Mouse (Mus musculus) left cerebral cortex, adult 2 months (tissue): ENCODE measurements around the gene Rsrc1. TPM values are rescaled to one million over a fixed set of nuclear protein-coding genes. Genes with fewer than 3 reads are reported as not detected.

Experiments used
- DNase-seq, 2 experiments: peaks; one replicate each; pipeline ENCODE4 v3.0.0; 2021 to 2022; ENCODE audit warnings: low spot score in 2 of 2, mixed read lengths in 1 of 2; ENCODE audit errors: extremely low spot score in 1 of 2
- H3K27ac ChIP-seq: fragments of 200-600 bp; 2 replicates; pipeline ENCODE4 v1.8.1; 2022
- H3K4me3 ChIP-seq: fragments of 200-600 bp; 2 replicates; pipeline ENCODE4 v1.8.1; 2022
- CTCF ChIP-seq: fragments of 200-600 bp; IDR thresholded peaks from 2 replicates; pipeline ENCODE4 v1.8.1; 2022; ENCODE audit warnings: antibody characterized with exemption, mild to moderate bottlenecking, moderate library complexity
- intact Hi-C: fragments of 180-260 bp; cut with DNase I; formaldehyde crosslinking; loops from one replicate; pipeline ENCODE4 v1.15.1; 2025
- long read RNA-seq, 2 experiments: library from polyadenylated mRNA; stranded (forward); transcript quantifications; one replicate each; pipeline ENCODE4 v2.0.0; 2021; ENCODE audit warnings: borderline mapping rate in 2 of 2
- total RNA-seq, 2 experiments: library from RNA; stranded (reverse); gene quantifications; 2 replicates each; pipeline ENCODE4 v1.2.3; 2021

The Rsrc1 gene
- total RNA-seq: 10 to 100 TPM; 36.3 to 37.2 TPM
- long read RNA-seq, experiment 1, transcript Rsrc1-203 (10 exons, 3,224 nt): major isoform, 41 of 63 reads
- long read RNA-seq, experiment 1, partial matches to known transcripts: 4 of 63 reads
- long read RNA-seq, experiment 1, other reads (novel, unspliced or antisense): 15 of 63 reads
- long read RNA-seq, experiment 2, transcript Rsrc1-203 (10 exons, 3,224 nt): major isoform, 26 of 42 reads
- long read RNA-seq, experiment 2, partial matches to known transcripts: 1 of 42 reads
- long read RNA-seq, experiment 2, other reads (novel, unspliced or antisense): 11 of 42 reads

- no peak for TF ChIP-seq CTCF
- peak within 1 kb of the TSS; percentile 21; the same call in 1 of the 2 replicates for H3K4me3 ChIP-seq
- peak; percentile 15 to 16 for DNase-seq
- H3K27ac ChIP-seq: no peak within 1 kb of the TSS
- intact Hi-C loops: loop anchor here (5.0 to 10.0 kb wide), 2 partner anchors 234 to 364 kb away; no protein-coding TSS in a partner anchor
These were observed at the start of gene Rsrc1 for GRCm38 (mm10) chr3:66981101-66981661. Rsrc1 (plus strand) TSS chr3:66981390.

GRCm38 (mm10) chr3:66939675-66940074, 41.5 kb upstream of the Rsrc1 start:
- Histone ChIP-seq H3K4me3 (no peak overlapping the region), H3K27ac (no peak overlapping the region)
- intact Hi-C loops: no loop called here
- TF ChIP-seq CTCF: no peak
- no peak for DNase-seq

GRCm38 (mm10) chr3:66955126-66955525, 26.1 kb upstream of the Rsrc1 start:
- no peak overlapping the region for H3K4me3 ChIP-seq
- intact Hi-C loops: no loop called here
- no peak overlapping the region for H3K27ac ChIP-seq
- no peak for DNase-seq
- TF ChIP-seq CTCF: no peak

GRCm38 (mm10) chr3:66959972-66960371, 21.2 kb upstream of the Rsrc1 start:
- H3K4me3 ChIP-seq: no peak overlapping the region
- no peak for TF ChIP-seq CTCF
- intact Hi-C loops: no loop called here
- H3K27ac ChIP-seq: no peak overlapping the region
- no peak for DNase-seq

- DNase-seq: no peak
- intact Hi-C loops: no loop called here
- H3K4me3 ChIP-seq: no peak overlapping the region
- TF ChIP-seq CTCF: no peak
- no peak overlapping the region for H3K27ac ChIP-seq
These were observed 16.3 kb upstream of the Rsrc1 start for GRCm38 (mm10) chr3:66964884-66965283.

GRCm38 (mm10) chr3:66967508-66967907, 13.7 kb upstream of the Rsrc1 start:
- H3K27ac ChIP-seq: no peak overlapping the region
- no peak for DNase-seq
- TF ChIP-seq CTCF: no peak
- intact Hi-C loops: no loop called here
- H3K4me3 ChIP-seq: no peak overlapping the region

- TF ChIP-seq CTCF: no peak
- no peak for DNase-seq
- no peak overlapping the region for H3K27ac ChIP-seq
- intact Hi-C loops: loop anchor here (5.0 to 10.0 kb wide), 2 partner anchors 295 to 558 kb away; no protein-coding TSS in a partner anchor
- no peak overlapping the region for H3K4me3 ChIP-seq
These were observed 10.9 kb upstream of the Rsrc1 start for GRCm38 (mm10) chr3:66970261-66970660.

- no peak for DNase-seq
- H3K27ac ChIP-seq: no peak overlapping the region
- TF ChIP-seq CTCF: no peak
- H3K4me3 ChIP-seq: no peak overlapping the region
- intact Hi-C loops: loop anchor here (5.0 to 10.0 kb wide), 2 partner anchors 294 to 558 kb away; no protein-coding TSS in a partner anchor
These were observed 10.4 kb upstream of the Rsrc1 start for GRCm38 (mm10) chr3:66970661-66971331.

- intact Hi-C loops: loop anchor here (5.0 to 10.0 kb wide), 2 partner anchors 292 to 560 kb away; no protein-coding TSS in a partner anchor
- DNase-seq: no peak
- TF ChIP-seq CTCF: no peak
- H3K27ac ChIP-seq: no peak overlapping the region
- H3K4me3 ChIP-seq: no peak overlapping the region
These were observed 8.8 kb upstream of the Rsrc1 start for GRCm38 (mm10) chr3:66972191-66972950.

- Histone ChIP-seq H3K4me3 (peak overlapping the region; percentile 19; the same call in 1 of the 2 replicates), H3K27ac (no peak overlapping the region)
- intact Hi-C loops: loop anchor here (5.0 to 10.0 kb wide), 2 partner anchors 291 to 561 kb away; no protein-coding TSS in a partner anchor
- DNase-seq: peak in 1 of 2 experiments; percentile 23
- no peak for TF ChIP-seq CTCF
These were observed 7.7 kb upstream of the Rsrc1 start for GRCm38 (mm10) chr3:66973391-66973943.

- H3K27ac ChIP-seq: no peak overlapping the region
- no peak for TF ChIP-seq CTCF
- intact Hi-C loops: loop anchor here (5.0 to 10.0 kb wide), 2 partner anchors 290 to 562 kb away; no protein-coding TSS in a partner anchor
- no peak overlapping the region for H3K4me3 ChIP-seq
- no peak for DNase-seq
These were observed 6.7 kb upstream of the Rsrc1 start for GRCm38 (mm10) chr3:66974501-66974900.
